Mouse (Mus musculus) cortical plate, adult 2 months (tissue): ENCODE measurements at regions not wholly inside any gene's neighbourhood (a gene's known extent, or its start where the extent isn't known, plus 50 kb on each side); places are given as distances from the start of the nearest gene placed in this dataset.

Experiments used
- CTCF ChIP-seq: fragments of 200-500 bp; IDR thresholded peaks from 2 replicates; pipeline ENCODE4 v1.5.1; 2011; ENCODE audit warnings: mild to moderate bottlenecking, control low read depth, low read length; ENCODE audit not compliant: insufficient read depth; ENCODE audit errors: extremely low read depth
- POLR2A ChIP-seq: fragments of 200-500 bp; IDR thresholded peaks from 2 replicates; pipeline ENCODE4 v1.6.1; 2011; ENCODE audit warnings: mild to moderate bottlenecking, low read length, control low read depth; ENCODE audit not compliant: insufficient read depth; ENCODE audit errors: extremely low read depth

GRCm38 (mm10) chr10:83882119-83882890 is 159.6 kb downstream of the 1500009L16Rik start:
- TF ChIP-seq POLR2A (no peak), CTCF (no peak)
